Mouse (Mus musculus): ENCODE results near the gene Tagap1.
"Not testable (repeated sequence)": the region's sequence is repeated elsewhere in the genome, so short reads cannot be mapped to it uniquely, and the experiment has no call there.

GRCm38 (mm10) chr17:6962936-6963335, 2.0 kb upstream of the Tagap1 start:
- TF ChIP-seq CTCF, EP300 (IDR thresholded peaks at IDR 0.05; ENCODE audit: low read depth): not testable (repeated sequence)
